Mouse (Mus musculus): ENCODE measurements around the gene Chga. TPM values are rescaled to one million over a fixed set of nuclear protein-coding genes. Genes with fewer than 3 reads are reported as not detected.

The Chga gene
- polyA plus RNA-seq, 1 experiment, result not detected

DNA sequence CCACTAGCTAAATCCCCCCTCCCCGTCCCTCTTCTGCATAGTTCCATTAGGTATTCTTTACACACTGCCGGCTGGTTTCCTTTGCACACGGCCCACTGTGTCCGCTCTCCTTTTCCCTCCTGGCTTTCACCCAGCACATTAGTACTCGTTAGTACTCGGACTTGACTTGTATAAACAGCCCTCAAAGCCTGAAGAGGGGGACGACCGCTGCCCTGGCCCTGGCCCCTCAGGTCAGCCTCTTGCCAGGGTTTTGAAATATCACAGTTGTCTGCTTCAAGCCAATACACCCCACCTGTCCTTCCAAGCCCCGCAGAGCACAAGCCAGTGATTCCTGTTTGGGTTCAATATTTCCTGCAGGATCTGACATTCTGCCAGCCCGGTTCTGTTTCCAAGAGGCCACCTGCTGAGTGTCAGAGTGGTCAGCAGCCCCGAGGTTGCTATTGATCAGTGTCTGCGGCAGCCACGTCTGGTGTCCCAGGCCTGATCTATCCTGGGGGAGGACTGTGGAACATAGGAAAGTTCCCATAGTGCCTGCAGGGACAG lies 32.9 kb upstream of the Chga start:
- Histone ChIP-seq H3K27ac (ENCODE audit: insufficient read depth, low read depth, low read length) (no peak overlapping the region), H3K4me1 (ENCODE audit: control insufficient read depth, insufficient read depth, low read length) (peaks cover 12% of the 10 kb centered on the region), H3K4me3 (ENCODE audit: insufficient read depth, low read length) (no peak overlapping the region)
- TF ChIP-seq POLR2A (IDR thresholded peaks at IDR 0.05; ENCODE audit: borderline replicate concordance, low read depth, low read length), result no peak
- TF ChIP-seq CTCF (IDR thresholded peaks at IDR 0.05; ENCODE audit: low read depth, low read length), result no peak

GRCm38 (mm10) chr12:102524216-102524615 lies 30.6 kb upstream of the Chga start:
- Histone ChIP-seq H3K27ac (ENCODE audit: insufficient read depth, low read depth, low read length) (no peak overlapping the region), H3K4me1 (ENCODE audit: control insufficient read depth, insufficient read depth, low read length) (peaks cover 6% of the 10 kb centered on the region), H3K4me3 (ENCODE audit: insufficient read depth, low read length) (no peak overlapping the region)
- TF ChIP-seq POLR2A (IDR thresholded peaks at IDR 0.05; ENCODE audit: borderline replicate concordance, low read depth, low read length) (no peak), CTCF (IDR thresholded peaks at IDR 0.05; ENCODE audit: low read depth, low read length) (no peak)

DNA sequence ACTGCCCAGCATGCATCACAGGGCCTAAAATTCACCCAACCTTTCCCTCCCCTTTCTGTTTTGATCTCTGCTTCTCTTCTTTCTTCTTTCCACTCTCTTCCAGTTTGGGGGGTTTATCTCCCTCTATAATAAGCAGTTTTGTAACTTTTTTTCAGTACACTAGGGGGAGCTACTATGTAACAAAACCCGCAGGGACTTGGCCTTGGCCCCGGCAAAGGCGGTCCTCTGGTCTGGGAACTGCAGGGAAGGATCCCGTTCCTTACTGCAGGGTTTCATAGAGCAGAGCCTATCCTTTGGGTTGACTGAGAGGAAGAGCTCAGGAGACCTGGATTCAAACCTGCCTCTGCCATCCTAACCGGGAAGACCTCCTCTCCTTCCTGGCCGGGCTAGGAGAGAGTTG lies 30.0 kb upstream of the Chga start:
- Histone ChIP-seq H3K27ac (ENCODE audit: insufficient read depth, low read depth, low read length) (no peak overlapping the region), H3K4me3 (ENCODE audit: insufficient read depth, low read length) (no peak overlapping the region), H3K4me1 (ENCODE audit: control insufficient read depth, insufficient read depth, low read length) (peaks cover 6% of the 10 kb centered on the region)
- TF ChIP-seq POLR2A (IDR thresholded peaks at IDR 0.05; ENCODE audit: borderline replicate concordance, low read depth, low read length) (no peak), CTCF (IDR thresholded peaks at IDR 0.05; ENCODE audit: low read depth, low read length) (no peak; the same call in 1 of the 2 replicates)

DNA sequence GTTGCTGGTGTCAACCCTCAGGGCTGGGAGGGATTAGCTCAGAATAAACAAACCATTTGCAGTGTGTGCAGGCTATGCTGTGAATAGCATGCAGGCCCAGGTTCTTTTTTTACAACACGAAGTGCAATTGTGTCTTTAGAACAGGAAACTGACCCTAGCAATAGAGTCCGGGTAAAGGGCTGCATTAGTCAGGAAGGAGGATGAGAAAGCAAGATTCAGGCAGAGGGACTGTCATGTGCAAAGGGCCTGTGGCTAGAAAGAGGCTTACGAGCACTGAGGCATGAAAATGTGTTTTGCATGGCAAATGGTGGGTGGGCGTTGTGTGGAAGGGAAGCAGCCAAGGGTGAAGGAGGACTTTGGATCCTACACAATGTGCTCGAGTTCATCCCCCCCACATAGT lies 26.8 kb upstream of the Chga start:
- Histone ChIP-seq H3K4me3 (ENCODE audit: insufficient read depth, low read length) (no peak overlapping the region), H3K4me1 (ENCODE audit: control insufficient read depth, insufficient read depth, low read length) (peaks cover 9% of the 10 kb centered on the region), H3K27ac (ENCODE audit: insufficient read depth, low read depth, low read length) (no peak overlapping the region)
- no peak for TF ChIP-seq POLR2A (IDR thresholded peaks at IDR 0.05; ENCODE audit: borderline replicate concordance, low read depth, low read length)
- no peak for TF ChIP-seq CTCF (IDR thresholded peaks at IDR 0.05; ENCODE audit: low read depth, low read length)

GRCm38 (mm10) chr12:102535796-102536195 lies 19.0 kb upstream of the Chga start:
- Histone ChIP-seq H3K4me1 (ENCODE audit: control insufficient read depth, insufficient read depth, low read length) (peaks cover 3% of the 10 kb centered on the region; the same call in 1 of the 2 replicates), H3K4me3 (ENCODE audit: insufficient read depth, low read length) (no peak overlapping the region), H3K27ac (ENCODE audit: insufficient read depth, low read depth, low read length) (no peak overlapping the region)
- TF ChIP-seq POLR2A (IDR thresholded peaks at IDR 0.05; ENCODE audit: borderline replicate concordance, low read depth, low read length) (no peak), CTCF (IDR thresholded peaks at IDR 0.05; ENCODE audit: low read depth, low read length) (no peak)

- Histone ChIP-seq H3K27ac (ENCODE audit: insufficient read depth, low read depth, low read length) (no peak overlapping the region), H3K4me3 (ENCODE audit: insufficient read depth, low read length) (no peak overlapping the region), H3K4me1 (ENCODE audit: control insufficient read depth, insufficient read depth, low read length) (no peaks in the 10 kb centered on the region)
- TF ChIP-seq CTCF (IDR thresholded peaks at IDR 0.05; ENCODE audit: low read depth, low read length) (no peak), POLR2A (IDR thresholded peaks at IDR 0.05; ENCODE audit: borderline replicate concordance, low read depth, low read length) (no peak)
Observed at GRCm38 (mm10) chr12:102540278-102540677, 14.5 kb upstream of the Chga start.

GRCm38 (mm10) chr12:102541168-102541567 lies 13.6 kb upstream of the Chga start:
- Histone ChIP-seq H3K4me3 (ENCODE audit: insufficient read depth, low read length) (no peak overlapping the region), H3K4me1 (ENCODE audit: control insufficient read depth, insufficient read depth, low read length) (no peaks in the 10 kb centered on the region), H3K27ac (ENCODE audit: insufficient read depth, low read depth, low read length) (no peak overlapping the region)
- TF ChIP-seq CTCF (IDR thresholded peaks at IDR 0.05; ENCODE audit: low read depth, low read length) (no peak), POLR2A (IDR thresholded peaks at IDR 0.05; ENCODE audit: borderline replicate concordance, low read depth, low read length) (no peak)

DNA sequence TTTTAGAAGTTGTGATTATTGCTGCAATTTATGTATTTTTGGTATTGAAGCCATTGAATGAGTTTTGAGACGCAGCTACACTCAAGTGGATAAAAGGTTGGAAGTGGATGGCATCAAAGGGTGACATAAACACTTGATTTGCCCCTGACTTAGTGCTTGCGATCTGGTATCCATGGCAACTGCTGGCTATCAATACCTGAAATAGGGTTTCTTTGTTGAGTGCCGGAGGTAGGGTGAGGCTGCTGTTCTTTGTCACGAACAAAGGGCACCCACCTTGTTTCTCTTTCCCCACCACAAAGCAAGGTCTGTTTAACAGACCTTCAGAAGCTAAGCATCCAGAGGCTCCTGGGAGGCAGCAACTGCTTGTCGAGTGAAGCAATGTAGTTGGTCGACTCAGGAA lies 9.6 kb upstream of the Chga start:
- H3K27ac ChIP-seq (ENCODE audit: insufficient read depth, low read depth, low read length), result no peak overlapping the region
- H3K4me1 ChIP-seq (ENCODE audit: control insufficient read depth, insufficient read depth, low read length), result no peaks in the 10 kb centered on the region
- H3K4me3 ChIP-seq (ENCODE audit: insufficient read depth, low read length), result no peak overlapping the region
- TF ChIP-seq CTCF (IDR thresholded peaks at IDR 0.05; ENCODE audit: low read depth, low read length) (no peak), POLR2A (IDR thresholded peaks at IDR 0.05; ENCODE audit: borderline replicate concordance, low read depth, low read length) (no peak)

DNA sequence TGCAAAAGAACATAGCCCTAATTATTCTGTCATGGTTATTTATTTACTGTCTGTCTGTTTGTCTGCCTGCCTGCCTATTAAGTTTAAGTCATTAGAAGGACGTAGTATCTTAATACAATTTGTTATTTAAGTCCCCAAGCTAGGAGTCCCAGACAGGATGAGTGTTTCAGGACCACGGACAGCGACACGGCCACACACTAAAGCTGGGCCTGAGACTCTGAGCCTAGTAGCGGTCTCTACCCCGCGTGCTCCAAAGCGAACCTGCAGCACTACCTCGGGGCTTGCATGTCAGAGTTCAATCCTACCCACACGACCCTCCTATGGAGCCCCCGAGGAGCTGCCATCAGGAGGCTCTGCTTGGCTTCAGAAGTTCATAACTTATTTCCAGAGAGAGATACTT lies 4.2 kb upstream of the Chga start:
- no peaks in the 10 kb centered on the region for H3K4me1 ChIP-seq (ENCODE audit: control insufficient read depth, insufficient read depth, low read length)
- TF ChIP-seq POLR2A (IDR thresholded peaks at IDR 0.05; ENCODE audit: borderline replicate concordance, low read depth, low read length) (no peak), CTCF (IDR thresholded peaks at IDR 0.05; ENCODE audit: low read depth, low read length) (no peak)
- no peak overlapping the region for H3K27ac ChIP-seq (ENCODE audit: insufficient read depth, low read depth, low read length)
- no peak overlapping the region for H3K4me3 ChIP-seq (ENCODE audit: insufficient read depth, low read length)

- TF ChIP-seq POLR2A (IDR thresholded peaks at IDR 0.05; ENCODE audit: borderline replicate concordance, low read depth, low read length) (no peak), CTCF (IDR thresholded peaks at IDR 0.05; ENCODE audit: low read depth, low read length) (no peak)
Observed at GRCm38 (mm10) chr12:102551186-102551585, 3.6 kb upstream of the Chga start.

GRCm38 (mm10) chr12:102552001-102552400 lies 2.8 kb upstream of the Chga start:
- Histone ChIP-seq H3K4me3 (ENCODE audit: insufficient read depth, low read length) (no peak overlapping the region), H3K27ac (ENCODE audit: insufficient read depth, low read depth, low read length) (no peak overlapping the region), H3K4me1 (ENCODE audit: control insufficient read depth, insufficient read depth, low read length) (no peaks in the 10 kb centered on the region)
- TF ChIP-seq CTCF (IDR thresholded peaks at IDR 0.05; ENCODE audit: low read depth, low read length), result no peak

More at GRCm38 (mm10) chr12:102551186-102551585, 3.6 kb upstream of the Chga start:
- Histone ChIP-seq H3K27ac (ENCODE audit: insufficient read depth, low read depth, low read length) (no peak overlapping the region), H3K4me3 (ENCODE audit: insufficient read depth, low read length) (no peak overlapping the region), H3K4me1 (ENCODE audit: control insufficient read depth, insufficient read depth, low read length) (no peaks in the 10 kb centered on the region)
